Mouse (Mus musculus) cerebellum, adult 2 months (tissue): ENCODE measurements around the gene Rere. TPM values are rescaled to one million over a fixed set of nuclear protein-coding genes. Genes with fewer than 3 reads are reported as not detected.

Experiments used
- DNase-seq, 2 experiments: peaks; one replicate each; pipeline ENCODE4 v3.0.0; 2021
- H3K27ac ChIP-seq: fragments of 200-500 bp; 2 replicates; pipeline ENCODE4 v1.5.1; 2012; ENCODE audit warnings: low read length, control low read depth, inconsistent platforms; ENCODE audit not compliant: insufficient read depth
- H3K27me3 ChIP-seq: fragments of 200-500 bp; 2 replicates; pipeline ENCODE4 v1.6.1; 2012; ENCODE audit warnings: inconsistent platforms, mild to moderate bottlenecking, low read length, moderate library complexity; ENCODE audit not compliant: control insufficient read depth, insufficient read depth
- H3K4me1 ChIP-seq: fragments of 200-500 bp; 2 replicates; pipeline ENCODE4 v1.6.1; 2011; ENCODE audit warnings: low read length; ENCODE audit not compliant: control insufficient read depth, insufficient read depth
- H3K4me3 ChIP-seq: fragments of 200-500 bp; replicated peaks from 2 replicates; pipeline ENCODE3; 2011; ENCODE audit warnings: mild to moderate bottlenecking, low read depth, low read length, control low read depth; ENCODE audit not compliant: insufficient read depth
- CTCF ChIP-seq: fragments of 200-500 bp; IDR thresholded peaks from 2 replicates; pipeline ENCODE4 v1.5.1; 2011; ENCODE audit warnings: low read depth, mild to moderate bottlenecking, control low read depth, low read length, moderate library complexity, borderline replicate concordance; ENCODE audit not compliant: insufficient read depth
- POLR2A ChIP-seq: fragments of 200-500 bp; IDR thresholded peaks from 2 replicates; pipeline ENCODE4 v1.6.1; 2011; ENCODE audit warnings: low read length, control low read depth, borderline replicate concordance; ENCODE audit not compliant: insufficient read depth
- WGBS: fragments of 180-500 bp; shearing (Covaris S2); methylation state at CpG from one replicate; pipeline ENCODE4 v1.1.7; 2018; 5-methylcytosine and 5-hydroxymethylcytosine counted together
- polyA plus RNA-seq: library from polyadenylated mRNA; depleted of rRNA; stranded (reverse); fragments of >200 nt; gene quantifications from 2 replicates; pipeline ENCODE4 v1.2.3, GENCODE M21; 2012; rRNA removed

Rere gene
- polyA plus RNA-seq, 1 experiment, result 69.1 TPM

DNA sequence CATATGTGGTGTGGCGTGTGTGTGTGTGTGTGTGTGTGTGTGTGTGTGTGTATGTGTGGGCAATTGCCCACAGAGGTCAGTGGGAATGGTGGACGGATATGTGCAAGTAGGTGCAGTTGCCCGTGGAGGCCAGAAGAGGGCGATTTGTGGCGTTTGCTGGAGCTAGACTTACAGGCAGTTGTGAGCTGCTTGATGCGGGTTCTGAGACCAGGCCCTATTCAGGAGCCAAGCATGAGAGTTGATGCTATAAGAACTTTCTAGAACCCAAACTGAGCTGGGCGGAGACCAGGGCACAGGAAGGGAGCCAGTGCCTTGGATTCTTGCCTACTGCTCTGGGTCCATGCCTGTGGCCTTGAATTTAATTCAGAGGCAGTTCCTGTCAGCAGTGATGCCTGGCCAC lies 383.3 kb downstream of the Rere start:
- no peaks in the 10 kb centered on the region for H3K27me3 ChIP-seq
- 90% methylated on average over 7 of the region's 7 CpGs for WGBS
- no peak; the same call in 1 of the 2 replicates for TF ChIP-seq CTCF
- no peak for TF ChIP-seq POLR2A

DNA sequence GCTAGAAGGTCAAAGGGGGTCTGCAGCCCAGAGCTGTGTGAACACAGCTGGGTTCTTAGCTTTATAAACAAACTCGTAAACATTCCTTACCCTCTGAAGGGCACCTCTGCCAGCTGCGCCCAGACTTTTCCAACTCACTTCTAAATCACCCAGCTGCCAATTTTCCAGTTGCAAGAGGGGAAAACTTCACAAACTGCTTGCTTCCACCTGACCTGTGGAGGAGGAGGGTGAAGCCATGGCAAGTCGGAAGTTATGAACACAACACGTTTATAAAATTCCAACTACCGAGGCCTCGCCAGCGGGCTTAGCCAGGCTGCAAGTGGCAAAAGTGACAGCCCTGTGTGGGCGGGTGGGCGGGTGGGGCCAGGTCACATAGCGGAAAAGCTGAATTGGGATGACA lies 384.4 kb downstream of the Rere start:
- Histone ChIP-seq H3K4me1 (no peaks in the 10 kb centered on the region), H3K4me3 (no peak overlapping the region), H3K27me3 (no peaks in the 10 kb centered on the region), H3K27ac (no peak overlapping the region)
- DNase-seq, result no peak
- WGBS, result 69% methylated on average over 10 of the region's 10 CpGs
- TF ChIP-seq POLR2A (no peak), CTCF (no peak)

More for the DNA sequence above, 383.3 kb downstream of the Rere start:
- H3K27ac ChIP-seq, result no peak overlapping the region
- H3K4me1 ChIP-seq, result no peaks in the 10 kb centered on the region
- no peak for DNase-seq
- no peak overlapping the region for H3K4me3 ChIP-seq

Other genes with a start within 250 kb of the Rere start
- 2.9 and 3.1 TPM in 2 replicates for gene Gpr157, start 194.3 kb upstream of the Rere start, polyA plus RNA-seq
- 1.7 and 2.2 TPM in 2 replicates for gene Slc2a5, start 162.4 kb upstream of the Rere start, polyA plus RNA-seq
- not detected in 2 replicates for gene Slc2a7, start 132.7 kb upstream of the Rere start, polyA plus RNA-seq
- not detected in 2 replicates for gene Car6, start 80.3 kb upstream of the Rere start, polyA plus RNA-seq
- gene Eno1, start 44.9 kb upstream of the Rere start, polyA plus RNA-seq, result 918 and 961 TPM in 2 replicates